Mouse (Mus musculus) E14TG2a.4 (cell line): ENCODE measurements around the gene Prtg.
A peak's percentile ranks its signal among the peaks of the same experiment; 100 is the strongest.

Source experiments
- H3K27me3 ChIP-seq: 2 replicates; pipeline ENCODE4 v1.6.1; 2014; ENCODE audit warnings: low read length, control low read depth; ENCODE audit not compliant: insufficient read depth
- H3K36me3 ChIP-seq: 2 replicates; pipeline ENCODE4 v1.6.1; 2014; ENCODE audit warnings: low read length, control low read depth; ENCODE audit not compliant: insufficient read depth
- H3K4me1 ChIP-seq: replicated peaks from 2 replicates; pipeline ENCODE4 v1.6.1; 2014; ENCODE audit warnings: low read depth, low read length, control low read depth
- H3K4me3 ChIP-seq: replicated peaks from 2 replicates; pipeline ENCODE4 v1.5.1; 2014; ENCODE audit warnings: mild to moderate bottlenecking, low read length
- H3K9me3 ChIP-seq: 2 replicates; pipeline ENCODE4 v1.6.1; 2014; ENCODE audit warnings: low read length, control low read depth
- CTCF ChIP-seq: conservative IDR thresholded peaks from 2 replicates; pipeline ENCODE4 v1.5.1; 2014; ENCODE audit warnings: low read length
- NANOG ChIP-seq: IDR thresholded peaks from 2 replicates; pipeline ENCODE4 v1.6.1; 2014; ENCODE audit warnings: borderline replicate concordance, low read length, mixed read lengths
- POU5F1 ChIP-seq: IDR thresholded peaks from 2 replicates; pipeline ENCODE4 v1.6.1; 2014; ENCODE audit warnings: low read length, borderline replicate concordance

The Prtg gene

DNA sequence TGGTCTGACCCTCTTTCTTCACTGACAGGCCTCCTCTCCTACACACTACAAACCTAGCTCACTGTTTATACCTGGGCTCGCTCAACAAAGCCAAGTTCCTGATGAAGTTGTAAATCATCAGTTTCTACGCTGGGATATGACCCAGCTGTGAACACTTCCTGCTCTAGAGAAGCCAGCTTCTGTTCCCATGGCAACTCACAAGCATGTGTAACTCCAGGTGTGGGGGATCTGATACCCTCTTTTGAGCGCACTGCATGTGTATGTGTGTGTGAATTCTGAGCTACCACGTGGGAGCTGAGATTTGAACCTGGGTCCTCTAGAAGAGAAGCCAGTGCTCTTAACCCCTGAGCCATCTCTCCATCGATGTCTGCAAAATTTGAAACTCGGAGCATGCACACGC is 142.9 kb downstream of the Prtg start:
- Histone ChIP-seq H3K4me1 (peaks cover 11% of the 10 kb centered on the region), H3K36me3 (no peaks in the 10 kb centered on the region), H3K4me3 (no peak overlapping the region), H3K9me3 (no peaks in the 10 kb centered on the region), H3K27me3 (peaks cover 10% of the 10 kb centered on the region)
- TF ChIP-seq CTCF, result no peak
- TF ChIP-seq POU5F1, result no peak
- TF ChIP-seq NANOG, result no peak

- peak; percentile 63 for TF ChIP-seq CTCF
- no peak for TF ChIP-seq NANOG
- no peak for TF ChIP-seq POU5F1
- Histone ChIP-seq H3K36me3 (no peaks in the 10 kb centered on the region), H3K4me3 (no peak overlapping the region), H3K27me3 (no peaks in the 10 kb centered on the region), H3K4me1 (peaks cover 20% of the 10 kb centered on the region), H3K9me3 (no peaks in the 10 kb centered on the region)
These were observed 148.1 kb downstream of the Prtg start for GRCm38 (mm10) chr9:72954746-72955145.

DNA sequence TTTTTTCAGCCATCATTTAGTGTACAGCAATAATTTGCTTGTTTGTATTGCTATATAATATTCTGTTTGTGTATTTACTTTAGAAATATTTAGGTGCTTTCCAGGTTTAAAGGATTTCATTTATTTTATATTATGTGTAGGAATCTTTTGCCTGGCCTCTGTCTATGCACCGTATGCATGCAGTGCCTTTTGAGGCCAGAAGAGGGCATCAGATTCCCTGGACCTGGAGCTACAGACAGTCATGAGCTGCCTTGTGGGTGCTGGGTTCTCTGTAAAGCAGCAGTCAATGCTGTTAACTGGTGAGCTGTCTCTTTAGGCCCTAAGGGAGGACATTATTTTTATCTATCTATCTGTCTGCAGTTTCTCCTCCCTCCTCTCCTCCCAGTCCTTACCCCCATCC is 148.9 kb downstream of the Prtg start:
- Histone ChIP-seq H3K27me3 (no peaks in the 10 kb centered on the region), H3K4me3 (no peak overlapping the region)
- TF ChIP-seq CTCF (peak; percentile 84), NANOG (no peak)

GRCm38 (mm10) chr9:72958521-72959450 is 152.1 kb downstream of the Prtg start, which contains the start of the genes Dyx1c1 and Gm44503:
TSS of gene Dyx1c1 (plus strand) at chr9:72958785.
TSS of gene Gm44503 (plus strand) at chr9:72958852.
- TF ChIP-seq NANOG (no peak), POU5F1 (no peak), CTCF (no peak)
- no peaks in the 10 kb centered on the region for H3K9me3 ChIP-seq
- H3K36me3 ChIP-seq, result no peaks in the 10 kb centered on the region
- no peaks in the 10 kb centered on the region for H3K27me3 ChIP-seq
- peak within 1 kb of the TSS; percentile 90 for H3K4me3 ChIP-seq
- H3K4me1 ChIP-seq, result peaks cover 51% of the 10 kb centered on the region

More for the DNA sequence above, 148.9 kb downstream of the Prtg start:
- no peaks in the 10 kb centered on the region for H3K36me3 ChIP-seq
- H3K4me1 ChIP-seq, result peaks cover 20% of the 10 kb centered on the region
- no peaks in the 10 kb centered on the region for H3K9me3 ChIP-seq

- Histone ChIP-seq H3K9me3 (no peaks in the 10 kb centered on the region), H3K4me1 (peaks cover 48% of the 10 kb centered on the region)
These were observed 154.7 kb downstream of the Prtg start for GRCm38 (mm10) chr9:72961346-72961745.

GRCm38 (mm10) chr9:72961959-72962358 is 155.3 kb downstream of the Prtg start:
- no peaks in the 10 kb centered on the region for H3K9me3 ChIP-seq
- H3K27me3 ChIP-seq, result no peaks in the 10 kb centered on the region
- H3K4me1 ChIP-seq, result peaks cover 48% of the 10 kb centered on the region
- H3K4me3 ChIP-seq, result peak overlapping the region; percentile 35
- no peaks in the 10 kb centered on the region for H3K36me3 ChIP-seq
- TF ChIP-seq POU5F1, result no peak
- no peak for TF ChIP-seq CTCF
- TF ChIP-seq NANOG, result no peak

More at GRCm38 (mm10) chr9:72961346-72961745, 154.7 kb downstream of the Prtg start:
- TF ChIP-seq NANOG, result no peak
- TF ChIP-seq POU5F1, result no peak
- no peak for TF ChIP-seq CTCF
- Histone ChIP-seq H3K36me3 (no peaks in the 10 kb centered on the region), H3K27me3 (no peaks in the 10 kb centered on the region), H3K4me3 (0 out of 2 replicates have a peak overlapping the region, but pooled peaks have one; percentile 10)
